Mouse (Mus musculus) midbrain, embryonic 11.5 days (tissue): ENCODE data around the gene Tomm40l. TPM values are rescaled to one million over a fixed set of nuclear protein-coding genes. Genes with fewer than 3 reads are reported as not detected.

Experiments used
- ATAC-seq: fragments of 200-750 bp; cut with Nextera tagmentation; 2 replicates; pipeline ENCODE4 v1.8.0; 2017; ENCODE audit warnings: moderate TSS enrichment, moderate library complexity; ENCODE audit not compliant: low FRiP score
- DNase-seq: peaks from one replicate; pipeline ENCODE4 v3.0.0; 2015; ENCODE audit warnings: low spot score; ENCODE audit errors: missing footprints
- H3K27ac ChIP-seq: fragments of 300-500 bp; sonication (generic); 2 replicates; pipeline ENCODE4 v1.5.1; 2014; ENCODE audit warnings: low read depth, low read length
- H3K27me3 ChIP-seq: fragments of 300-500 bp; sonication (generic); 2 replicates; pipeline ENCODE4 v1.6.1; 2014; ENCODE audit warnings: mild to moderate bottlenecking, low read length, moderate library complexity, mixed read lengths; ENCODE audit not compliant: control insufficient read depth, insufficient read depth
- H3K36me3 ChIP-seq: fragments of 300-500 bp; sonication (generic); 2 replicates; pipeline ENCODE4 v1.6.1; 2014; ENCODE audit warnings: mild to moderate bottlenecking, low read length, moderate library complexity, mixed read lengths; ENCODE audit not compliant: control insufficient read depth, insufficient read depth
- H3K4me1 ChIP-seq: fragments of 300-500 bp; sonication (generic); 2 replicates; pipeline ENCODE4 v1.6.1; 2014; ENCODE audit warnings: low read length; ENCODE audit not compliant: control insufficient read depth, insufficient read depth
- H3K4me2 ChIP-seq: fragments of 300-500 bp; sonication (generic); 2 replicates; pipeline ENCODE4 v1.6.1; 2014; ENCODE audit warnings: mild to moderate bottlenecking, moderate library complexity
- H3K4me3 ChIP-seq: fragments of 300-500 bp; sonication (generic); 2 replicates; pipeline ENCODE4 v1.5.1; 2014; ENCODE audit warnings: low read depth, low read length
- H3K9ac ChIP-seq: fragments of 300-500 bp; sonication (generic); 2 replicates; pipeline ENCODE4 v1.6.1; 2014; ENCODE audit warnings: low read length
- H3K9me3 ChIP-seq: fragments of 300-500 bp; sonication (generic); 2 replicates; pipeline ENCODE4 v1.6.1; 2016; ENCODE audit warnings: low read length; ENCODE audit not compliant: control insufficient read depth
- WGBS: fragments of 180-500 bp; shearing (Covaris S2); extraction: QIAGEN DNeasy Blood & Tissue Kit; methylation state at CpG from one replicate; pipeline ENCODE4 v1.1.7; 2014; 5-methylcytosine and 5-hydroxymethylcytosine counted together
- polyA plus RNA-seq: library from polyadenylated mRNA; unstranded; fragments of >200 nt; fragmentation: Nextera tagmentation; extraction: Ambion mirVana; gene quantifications from 2 replicates; pipeline ENCODE4 v1.2.1, GENCODE M21; 2014

Gene Tomm40l
- polyA plus RNA-seq, 1 experiment from 2014 or later = 24.0 TPM

- WGBS = 96% methylated on average over 14 of the region's 14 CpGs
- Histone ChIP-seq H3K4me3 (no peak within 1 kb of the TSS), H3K9me3 (no peaks in the 10 kb centered on the region), H3K4me1 (peaks cover 9% of the 10 kb centered on the region), H3K9ac (no peak within 1 kb of the TSS), H3K36me3 (peaks cover 27% of the 10 kb centered on the region), H3K27me3 (no peaks in the 10 kb centered on the region), H3K27ac (no peak within 1 kb of the TSS), H3K4me2 (no peak within 1 kb of the TSS)
- ATAC-seq (no peak), DNase-seq (no peak)
Measured at GRCm38 (mm10) chr1:171234126-171234525, 11.8 kb upstream of the Tomm40l start, which contains the start of gene Fcer1g. Fcer1g (minus strand) TSS chr1:171234365.

DNA sequence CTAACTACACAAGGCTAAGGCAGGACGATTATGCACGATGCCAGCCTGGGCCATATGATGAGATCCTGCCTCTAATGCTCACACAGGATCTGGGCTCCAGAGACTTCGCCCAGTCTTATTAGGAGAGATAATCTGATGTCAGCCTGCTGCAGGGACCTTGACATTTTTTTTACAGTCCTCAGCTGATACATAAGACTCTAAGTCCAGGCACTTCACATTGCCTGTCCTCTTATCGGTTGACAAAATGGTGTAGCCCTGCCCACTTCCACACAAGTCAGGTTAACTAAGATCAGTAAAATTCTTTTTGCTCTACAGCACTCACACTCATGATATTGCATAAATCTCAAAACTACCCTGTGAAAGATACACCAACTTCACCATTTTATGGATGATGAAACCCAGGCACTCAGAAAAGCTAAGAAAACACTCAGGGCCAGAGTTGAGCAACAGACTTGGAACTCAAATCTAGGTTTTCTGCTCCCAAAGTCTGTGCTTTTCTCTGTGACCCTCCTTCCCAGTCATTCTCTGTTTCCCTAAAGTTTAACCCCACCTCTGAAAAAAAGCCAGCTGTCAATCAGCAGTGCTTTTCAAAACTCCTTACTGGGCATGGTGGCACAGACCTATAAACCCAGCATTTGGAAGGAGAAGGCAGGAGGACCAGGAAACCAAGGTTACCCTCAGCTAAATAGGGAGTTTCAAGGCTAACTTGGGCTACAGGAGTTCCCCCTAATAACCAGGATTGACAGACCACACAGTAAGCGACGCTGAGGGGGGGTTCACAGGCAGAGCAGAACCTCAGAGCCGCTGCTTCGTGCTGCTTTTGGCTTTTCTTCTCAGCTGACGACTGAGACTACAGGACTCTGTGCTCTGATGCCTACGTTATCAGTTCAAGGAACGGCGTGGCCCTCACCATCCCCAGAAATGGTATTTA, 10.8 kb upstream of the Tomm40l start:
- no peak overlapping the region for H3K4me2 ChIP-seq
- no peak overlapping the region for H3K27ac ChIP-seq
- H3K36me3 ChIP-seq = peaks cover 26% of the 10 kb centered on the region
- 89% methylated on average over 12 of the region's 12 CpGs for WGBS
- H3K9me3 ChIP-seq = no peaks in the 10 kb centered on the region
- no peak for DNase-seq
- H3K27me3 ChIP-seq = no peaks in the 10 kb centered on the region
- H3K4me1 ChIP-seq = peaks cover 9% of the 10 kb centered on the region
- H3K9ac ChIP-seq = no peak overlapping the region
- no peak for ATAC-seq
- H3K4me3 ChIP-seq = no peak overlapping the region

DNA sequence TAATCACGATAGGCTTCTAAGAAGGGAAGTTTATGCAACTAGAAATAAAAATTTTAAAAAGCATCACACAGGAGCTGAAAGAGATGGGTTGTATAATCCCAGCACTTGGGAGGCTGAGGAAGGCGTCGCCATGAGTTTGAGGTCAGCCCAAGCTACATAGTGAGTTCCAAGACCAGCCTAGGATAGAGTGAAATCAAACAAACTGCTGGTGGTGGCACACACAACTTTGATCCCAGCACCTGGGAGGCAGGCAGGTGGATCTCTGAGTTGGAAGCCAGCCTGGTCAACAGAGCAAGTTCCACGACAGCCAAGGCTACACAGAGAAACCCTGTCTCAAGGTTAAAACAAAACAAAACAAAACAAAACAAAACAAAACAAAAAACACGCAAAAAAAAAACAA, 10.0 kb upstream of the Tomm40l start:
- WGBS = 89% methylated on average over 5 of the region's 5 CpGs

DNA sequence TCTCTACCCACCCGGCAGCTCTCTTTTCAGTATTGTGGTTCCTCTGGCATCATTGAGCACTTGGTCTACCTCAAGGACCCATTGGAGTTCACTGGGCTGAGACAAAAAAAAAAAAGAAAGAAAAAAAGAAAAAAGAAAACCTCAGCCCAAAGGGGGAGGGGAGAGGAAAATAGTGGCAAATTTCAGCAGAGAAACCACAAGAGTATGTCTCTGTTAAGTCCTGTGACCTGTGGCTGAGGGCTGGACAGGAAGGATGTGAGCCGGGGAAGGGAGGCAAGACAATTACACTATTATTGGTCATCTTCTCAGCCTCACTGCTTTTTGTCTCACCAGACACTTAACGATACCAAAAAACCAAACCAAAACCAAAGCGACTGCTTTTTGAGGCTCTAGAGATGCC, 9.5 kb upstream of the Tomm40l start:
- H3K27ac ChIP-seq = no peak overlapping the region
- DNase-seq = no peak
- H3K36me3 ChIP-seq = peaks cover 16% of the 10 kb centered on the region
- no peak for ATAC-seq
- no peak overlapping the region for H3K4me3 ChIP-seq
- H3K9me3 ChIP-seq = no peaks in the 10 kb centered on the region
- H3K4me1 ChIP-seq = peaks cover 9% of the 10 kb centered on the region
- 76% methylated on average over 4 of the region's 4 CpGs for WGBS
- no peaks in the 10 kb centered on the region for H3K27me3 ChIP-seq
- no peak overlapping the region for H3K4me2 ChIP-seq
- no peak overlapping the region for H3K9ac ChIP-seq

More for the DNA sequence above, 10.0 kb upstream of the Tomm40l start:
- H3K9me3 ChIP-seq = no peaks in the 10 kb centered on the region
- no peak overlapping the region for H3K27ac ChIP-seq
- H3K36me3 ChIP-seq = peaks cover 21% of the 10 kb centered on the region
- H3K27me3 ChIP-seq = no peaks in the 10 kb centered on the region
- peaks cover 9% of the 10 kb centered on the region for H3K4me1 ChIP-seq
- ATAC-seq (no peak), DNase-seq (no peak)
- H3K4me3 ChIP-seq = no peak overlapping the region
- H3K4me2 ChIP-seq = no peak overlapping the region
- no peak overlapping the region for H3K9ac ChIP-seq

- DNase-seq (no peak), ATAC-seq (no peak)
- Histone ChIP-seq H3K4me1 (peaks cover 9% of the 10 kb centered on the region), H3K9ac (no peak overlapping the region), H3K4me2 (no peak overlapping the region), H3K36me3 (peaks cover 7% of the 10 kb centered on the region), H3K4me3 (no peak overlapping the region), H3K27ac (no peak overlapping the region), H3K27me3 (no peaks in the 10 kb centered on the region), H3K9me3 (no peaks in the 10 kb centered on the region)
- WGBS = 55% methylated on average over 3 of the region's 3 CpGs
Measured at GRCm38 (mm10) chr1:171230215-171230614, 7.9 kb upstream of the Tomm40l start.

GRCm38 (mm10) chr1:171229750-171230149, 7.4 kb upstream of the Tomm40l start:
- DNase-seq = no peak
- peaks cover 9% of the 10 kb centered on the region for H3K4me1 ChIP-seq
- no peaks in the 10 kb centered on the region for H3K27me3 ChIP-seq
- no peak overlapping the region for H3K4me3 ChIP-seq
- no peak overlapping the region for H3K9ac ChIP-seq
- no peak overlapping the region for H3K4me2 ChIP-seq
- no peaks in the 10 kb centered on the region for H3K9me3 ChIP-seq
- no peak overlapping the region for H3K27ac ChIP-seq
- ATAC-seq = no peak
- H3K36me3 ChIP-seq = peaks cover 4% of the 10 kb centered on the region
- 29% methylated on average over 6 of the region's 6 CpGs for WGBS

GRCm38 (mm10) chr1:171227879-171228278, 5.6 kb upstream of the Tomm40l start:
- DNase-seq (no peak), ATAC-seq (no peak)
- Histone ChIP-seq H3K4me3 (no peak overlapping the region), H3K9ac (no peak overlapping the region), H3K4me1 (peaks cover 9% of the 10 kb centered on the region), H3K27me3 (no peaks in the 10 kb centered on the region), H3K27ac (no peak overlapping the region), H3K9me3 (no peaks in the 10 kb centered on the region), H3K4me2 (no peak overlapping the region), H3K36me3 (no peaks in the 10 kb centered on the region)
- WGBS = 87% methylated on average over 1 of the region's 1 CpGs

DNA sequence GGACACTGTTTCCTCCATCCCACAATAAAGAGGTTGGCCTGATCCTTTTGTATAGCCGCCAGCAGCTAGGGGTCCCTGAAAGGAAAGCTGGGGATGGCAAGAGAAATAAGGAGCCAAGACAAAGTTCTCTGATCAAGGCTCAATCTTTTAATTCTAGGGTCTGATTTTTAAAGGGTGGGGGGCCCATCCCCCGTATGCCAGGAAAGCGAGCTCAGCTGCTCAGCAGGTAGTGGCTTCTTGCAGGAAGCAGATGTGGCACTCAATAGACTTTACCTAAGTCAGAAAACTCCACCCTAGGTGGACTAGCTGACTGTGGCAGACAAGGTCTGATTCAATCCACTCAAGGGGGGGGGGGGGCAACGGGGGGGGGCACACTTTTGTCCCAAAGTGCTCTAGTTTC, 4.5 kb upstream of the Tomm40l start:
- ATAC-seq = no peak
- Histone ChIP-seq H3K4me1 (peaks cover 10% of the 10 kb centered on the region), H3K27ac (no peak overlapping the region), H3K36me3 (no peaks in the 10 kb centered on the region), H3K27me3 (no peaks in the 10 kb centered on the region), H3K9me3 (no peaks in the 10 kb centered on the region), H3K4me2 (no peak overlapping the region), H3K4me3 (no peak overlapping the region), H3K9ac (no peak overlapping the region)
- no peak for DNase-seq
- WGBS = 58% methylated on average over 3 of the region's 4 CpGs

DNA sequence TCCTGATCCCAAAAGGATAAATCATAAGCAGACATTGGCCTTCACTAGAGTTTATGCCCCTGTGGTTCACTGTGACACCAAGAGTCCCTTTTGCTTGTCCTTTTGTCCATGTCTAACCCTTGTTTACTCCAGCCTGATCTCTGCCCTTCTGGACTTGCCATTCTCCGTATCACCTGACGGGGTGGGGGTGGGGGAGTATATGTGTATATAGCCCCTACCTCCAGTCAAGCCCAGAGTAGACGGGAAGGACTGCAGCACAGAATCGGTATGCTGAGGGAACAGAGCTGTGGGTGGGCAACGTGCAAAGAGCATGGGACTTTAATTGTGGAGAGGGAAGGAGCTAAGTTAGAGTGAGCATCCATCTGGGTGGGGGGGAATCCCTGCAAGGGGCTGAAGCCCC, 2.5 kb upstream of the Tomm40l start, which contains the start of gene Apoa2:
Gene Apoa2, plus strand, starts transcription at position 198 of the 400 bp plus-strand sequence.
- Histone ChIP-seq H3K27me3 (no peaks in the 10 kb centered on the region), H3K9ac (no peak within 1 kb of the TSS), H3K9me3 (no peaks in the 10 kb centered on the region), H3K27ac (no peak within 1 kb of the TSS), H3K4me1 (peaks cover 18% of the 10 kb centered on the region), H3K36me3 (0 out of 2 replicates have a peak, but pooled peaks cover under 1% of the 10 kb centered on the region), H3K4me2 (no peak within 1 kb of the TSS), H3K4me3 (no peak within 1 kb of the TSS)
- DNase-seq (no peak), ATAC-seq (no peak)
- WGBS = 84% methylated on average over 5 of the region's 5 CpGs
